21 mouse cellular contexts compared by ENCODE assay signal in genomic region chr1:119347749-119348148, GRCm38 (mm10).
DNase-seq lines count a peak whose midpoint lies in the region; ATAC-seq and TF ChIP-seq lines count a peak whose summit lies in the region.
"Had no signal": no experiment of that assay in that cellular context is flagged by ENCODE, and none has a peak within 500 bp of the region (broad histone marks: within the 10 kb centered on the region; RNA-seq: fewer than 3 reads in every experiment).

No protein-coding gene starts in this region.

- ATAC-seq in midbrain, postnatal 0 days (ENCODE audit: low FRiP score), result no peak
- ATAC-seq: forebrain, embryonic 13.5 days; forebrain, embryonic 15.5 days had no signal

- in situ Hi-C loops in ES-E14 (cut with MboI; ENCODE audit: low sequenced_read_pairs in 2 of 2, unreplicated experiment in 2 of 2), result no loop called here

- TF ChIP-seq POLR2A in ES-Bruce4 (IDR thresholded peaks at IDR 0.05; ENCODE audit: insufficient read depth, low read length), result no peak
- TF ChIP-seq POLR2A in lung, adult 2 months (IDR thresholded peaks at IDR 0.05; ENCODE audit: borderline replicate concordance, extremely low read depth, low read depth, low read length), result no peak

- H3K4me2 ChIP-seq in midbrain, postnatal 0 days (ENCODE audit: low read depth, low read length, poor library complexity, severe bottlenecking), result no peak overlapping the region
- H3K4me2 ChIP-seq: forebrain, embryonic 13.5 days; forebrain, embryonic 15.5 days had no signal

- H3K4me1 ChIP-seq in midbrain, embryonic 10.5 days, result peaks cover 11% of the 10 kb centered on the region
- H3K4me1 ChIP-seq in midbrain, postnatal 0 days (ENCODE audit: insufficient read depth, low read length), result no peaks in the 10 kb centered on the region
- H3K4me1 ChIP-seq in ES-Bruce4 (ENCODE audit: control insufficient read depth, insufficient read depth, low read length) (peaks cover 10% of the 10 kb centered on the region), ES-E14 (ENCODE audit: control insufficient read depth in 2 of 2, insufficient read depth in 2 of 2, low read length in 2 of 2, poor library complexity in 1 of 2) (peaks cover 3 to 39% of the 10 kb centered on the region in 2 experiments)
- H3K4me1 ChIP-seq in lung, adult 2 months (ENCODE audit: control insufficient read depth, insufficient read depth, low read length), result no peaks in the 10 kb centered on the region

- DNase-seq in midbrain, embryonic 10.5 days (ENCODE audit: low spot score), result peak; percentile 9
- no peak for DNase-seq in midbrain, postnatal 0 days (ENCODE audit: low spot score)
- DNase-seq in ES-E14 (ENCODE audit: low read depth, low spot score), result no peak
- peak; percentile 84 for DNase-seq in ZHBTc4 (ENCODE audit: low read depth, low spot score)
- DNase-seq in lung, adult 2 months, result no peak
- DNase-seq in gastrocnemius, adult 8-10 months (ENCODE audit: low spot score in 2 of 2), result no peak
- DNase-seq in right cerebral cortex, postnatal 25 days, result no peak
- DNase-seq: adrenal gland, adult 2 months; adrenal gland, postnatal 10 days; adrenal gland, postnatal 25 days; cerebellum, adult 11-12 months; cerebellum, adult 2 months; cerebellum, adult 9-10 months; cerebellum, postnatal 10 days; cerebellum, postnatal 25 days had no signal

- 65% methylated on average over 1 of the region's 1 CpGs for WGBS in midbrain, embryonic 10.5 days
- 85% methylated on average over 1 of the region's 1 CpGs for WGBS in midbrain, postnatal 0 days
- WGBS in lung, adult 2 months, result 93% methylated on average over 1 of the region's 1 CpGs

- no peak overlapping the region for H3K4me3 ChIP-seq in midbrain, embryonic 10.5 days
- no peak overlapping the region for H3K4me3 ChIP-seq in midbrain, postnatal 0 days (ENCODE audit: low read depth, low read length)
- H3K4me3 ChIP-seq in ES-Bruce4 (ENCODE audit: low read depth, low read length) (no peak overlapping the region), ES-E14 (ENCODE audit: insufficient read depth in 1 of 2, low read depth in 1 of 2, low read length in 2 of 2, poor library complexity in 1 of 2, severe bottlenecking in 1 of 2) (peak overlapping the region; percentile 19 to 32; a peak in 3 of 4 replicates)
- no peak overlapping the region for H3K4me3 ChIP-seq in lung, adult 2 months (replicated peaks; ENCODE audit: extremely low read depth, low read depth, low read length)
- H3K4me3 ChIP-seq: embryonic facial prominence, embryonic 10.5 days; embryonic facial prominence, embryonic 12.5 days; forebrain, embryonic 13.5 days; forebrain, embryonic 15.5 days had no signal

- no peak for TF ChIP-seq CTCF in midbrain, postnatal 0 days (IDR thresholded peaks at IDR 0.05)
- TF ChIP-seq CTCF in ES-Bruce4 (IDR thresholded peaks at IDR 0.05; ENCODE audit: low read depth, low read length), result no peak
- TF ChIP-seq CTCF in lung, adult 2 months (IDR thresholded peaks at IDR 0.05; ENCODE audit: insufficient read depth, low read length), result no peak

- H3K27me3 ChIP-seq in midbrain, embryonic 10.5 days (ENCODE audit: low read depth, poor library complexity, severe bottlenecking), result peaks cover 32% of the 10 kb centered on the region
- no peaks in the 10 kb centered on the region for H3K27me3 ChIP-seq in midbrain, postnatal 0 days (ENCODE audit: insufficient read depth, low read length)
- H3K27me3 ChIP-seq in ES-Bruce4 (ENCODE audit: control insufficient read depth, insufficient read depth, low read length, poor library complexity, severe bottlenecking), result no peaks in the 10 kb centered on the region
- H3K27me3 ChIP-seq: embryonic facial prominence, embryonic 12.5 days; forebrain, embryonic 13.5 days; forebrain, embryonic 15.5 days had no signal

- no peak overlapping the region for H3K27ac ChIP-seq in midbrain, embryonic 10.5 days (replicated peaks)
- H3K27ac ChIP-seq in midbrain, postnatal 0 days (ENCODE audit: low read depth, low read length), result no peak overlapping the region
- H3K27ac ChIP-seq in ES-Bruce4 (ENCODE audit: insufficient read depth, low read length) (peak overlapping the region; percentile 73), ES-E14 (ENCODE audit: insufficient read depth, low read depth, low read length, poor library complexity, severe bottlenecking) (peak overlapping the region; percentile 88; the same call in 1 of the 2 replicates)
- H3K27ac ChIP-seq: forebrain, embryonic 13.5 days; forebrain, embryonic 15.5 days had no signal

- H3K9ac ChIP-seq in midbrain, postnatal 0 days (replicated peaks; ENCODE audit: low read length, poor library complexity, severe bottlenecking), result no peak overlapping the region
- no peak overlapping the region for H3K9ac ChIP-seq in ES-Bruce4 (ENCODE audit: low read depth, poor library complexity, severe bottlenecking)
- no peak overlapping the region; the same call in 1 of the 2 replicates for H3K9ac ChIP-seq in ES-E14 (ENCODE audit: insufficient read depth, low read depth, low read length, poor library complexity, severe bottlenecking)
- H3K9ac ChIP-seq: embryonic facial prominence, embryonic 12.5 days; forebrain, embryonic 13.5 days; forebrain, embryonic 15.5 days; forebrain, postnatal 0 days had no signal

- H3K36me3 ChIP-seq in midbrain, embryonic 10.5 days, result no peaks in the 10 kb centered on the region
- no peaks in the 10 kb centered on the region for H3K36me3 ChIP-seq in midbrain, postnatal 0 days (ENCODE audit: insufficient read depth, low read length)
- H3K36me3 ChIP-seq in ES-Bruce4 (ENCODE audit: control insufficient read depth, insufficient read depth, low read length, poor library complexity, severe bottlenecking) (no peaks in the 10 kb centered on the region), ES-E14 (ENCODE audit: control insufficient read depth, insufficient read depth, low read length, poor library complexity, severe bottlenecking) (no peaks in the 10 kb centered on the region)
- H3K36me3 ChIP-seq: embryonic facial prominence, embryonic 10.5 days; embryonic facial prominence, embryonic 12.5 days; forebrain, embryonic 15.5 days had no signal

- TF ChIP-seq EP300 in ES-Bruce4 (IDR thresholded peaks at IDR 0.05; ENCODE audit: insufficient read depth, low read depth, low read length), result peak; percentile 78

- no peaks in the 10 kb centered on the region for H3K9me3 ChIP-seq in midbrain, embryonic 10.5 days (replicated peaks)
- 0 out of 2 replicates have a peak, but pooled peaks cover 4% of the 10 kb centered on the region for H3K9me3 ChIP-seq in midbrain, postnatal 0 days (ENCODE audit: low read length)
- peaks cover 2% of the 10 kb centered on the region; the same call in 1 of the 2 replicates for H3K9me3 ChIP-seq in ES-Bruce4 (replicated peaks; ENCODE audit: control insufficient read depth, insufficient read depth, low read length, poor library complexity, severe bottlenecking)
- no peaks in the 10 kb centered on the region for H3K9me3 ChIP-seq in ES-E14 (ENCODE audit: control insufficient read depth, insufficient read depth, low read depth, low read length)
- H3K9me3 ChIP-seq: embryonic facial prominence, embryonic 10.5 days; embryonic facial prominence, embryonic 12.5 days; forebrain, embryonic 15.5 days had no signal

TF ChIP-seq in ES-E14, 5 proteins besides CTCF, POLR2A, EP300 and RAD21:
- peak; percentile 44; the same call in 1 of the 2 replicates for TF ChIP-seq MAFK (IDR thresholded peaks at IDR 0.05; ENCODE audit: insufficient read depth, low read depth, low read length)
- no peak for TF ChIP-seq CHD2 (IDR thresholded peaks at IDR 0.05; ENCODE audit: low read depth, low read length)

Comparison
In these comparisons a context has a peak if more than half of its experiments do, and no peak if none do; other contexts are left out.
1. DNase-seq: peak in midbrain, embryonic 10.5 days (single experiment) and ZHBTc4 (single experiment); none in midbrain, postnatal 0 days (single experiment), ES-E14 (single experiment), lung, adult 2 months (single experiment), gastrocnemius, adult 8-10 months (0 of 2) and right cerebral cortex, postnatal 25 days (single experiment).
2. H3K27ac ChIP-seq: peak in ES-Bruce4 (single experiment) and ES-E14 (single experiment); none in midbrain, embryonic 10.5 days (single experiment) and midbrain, postnatal 0 days (single experiment).
3. H3K4me3 ChIP-seq: peak in ES-E14 (2 of 2); none in midbrain, embryonic 10.5 days (single experiment), midbrain, postnatal 0 days (single experiment), ES-Bruce4 (single experiment) and lung, adult 2 months (single experiment).